Comparison of ENCODE assay signal across 8 mouse cellular contexts in the genomic region with DNA sequence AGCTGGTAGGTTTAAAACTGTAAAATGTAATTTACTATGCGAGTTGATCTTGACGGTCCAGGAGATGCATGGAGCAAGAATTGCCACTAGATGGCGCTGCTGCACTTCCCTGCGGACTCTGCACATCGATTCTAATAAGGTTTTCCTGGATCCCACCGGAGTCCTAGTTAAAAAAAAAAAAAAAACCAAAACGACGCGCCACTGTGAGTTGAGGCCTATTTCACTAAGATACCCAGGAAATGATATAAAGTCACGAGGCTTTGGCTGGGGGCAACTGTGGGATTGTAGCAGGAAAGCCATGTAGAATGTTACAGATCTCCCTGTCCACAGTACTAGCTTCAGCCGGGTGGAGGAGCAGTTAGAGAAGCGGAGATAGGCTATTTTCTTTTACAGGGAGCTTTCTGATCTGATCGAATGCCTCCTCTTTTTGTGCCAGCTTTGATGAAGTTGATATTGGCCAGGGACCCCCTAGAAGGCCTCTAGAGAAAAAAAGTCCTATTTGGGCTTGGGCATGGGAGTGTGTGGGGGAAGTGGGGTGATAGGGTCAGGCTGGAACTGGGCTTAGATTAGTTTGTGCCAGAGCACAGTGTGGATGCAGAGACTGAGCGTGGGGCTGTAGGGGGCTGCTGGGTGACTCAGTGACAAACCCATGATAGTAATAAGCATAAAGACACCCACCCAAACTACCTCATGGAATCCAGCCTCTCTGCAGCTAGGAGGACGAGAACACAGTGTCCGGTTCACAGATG.
DNase-seq lines count a peak whose midpoint lies in the region; ATAC-seq and TF ChIP-seq lines count a peak whose summit lies in the region.

No protein-coding gene starts in this region.

- peaks cover 13% of the 10 kb centered on the region for H3K4me1 ChIP-seq in forebrain, embryonic 10.5 days
- H3K4me1 ChIP-seq in lung, postnatal 0 days (ENCODE audit: insufficient read depth, low read depth, low read length) = no peaks in the 10 kb centered on the region

- 18% methylated on average over 16 of the region's 16 CpGs for WGBS in forebrain, embryonic 10.5 days
- 18% methylated on average over 16 of the region's 16 CpGs for WGBS in lung, postnatal 0 days

- DNase-seq in gastrocnemius, adult 2 months = peak; percentile 68
- no peak for DNase-seq in gastrocnemius, adult 8-10 months (ENCODE audit: low spot score in 2 of 2)
- DNase-seq in c-Kit-positive CD71-positive TER-119-negative erythroid progenitor cells, embryonic 14.5 days (ENCODE audit: low read depth) = peak; percentile 40
- peak; percentile 77 for DNase-seq in forebrain, embryonic 10.5 days (ENCODE audit: extremely low spot score, low spot score)
- peak; percentile 76 for DNase-seq in heart, postnatal 4 days
- peak; percentile 21 to 72 for DNase-seq in layer of hippocampus, adult 8-10 months (ENCODE audit: low spot score in 2 of 2)
- DNase-seq in lung, postnatal 0 days (ENCODE audit: low spot score) = peak; percentile 81
- peak; percentile 85 for DNase-seq in retina, postnatal 1 day

- H3K27ac ChIP-seq in gastrocnemius, adult 2 months = no peak overlapping the region
- no peak overlapping the region for H3K27ac ChIP-seq in forebrain, embryonic 10.5 days
- H3K27ac ChIP-seq in lung, postnatal 0 days (ENCODE audit: low read length) = no peak overlapping the region

- TF ChIP-seq EP300 in lung, postnatal 0 days (IDR thresholded peaks at IDR 0.05) = no peak

- H3K4me2 ChIP-seq in lung, postnatal 0 days (replicated peaks; ENCODE audit: low read depth, low read length) = no peak overlapping the region

- H3K27me3 ChIP-seq in forebrain, embryonic 10.5 days (ENCODE audit: poor library complexity, severe bottlenecking) = peaks cover 56% of the 10 kb centered on the region
- H3K27me3 ChIP-seq in lung, postnatal 0 days (replicated peaks; ENCODE audit: insufficient read depth, low read length) = 0 out of 2 replicates have a peak, but pooled peaks cover 4% of the 10 kb centered on the region

- peak overlapping the region; percentile 28; the same call in 1 of the 2 replicates for H3K4me3 ChIP-seq in gastrocnemius, adult 2 months
- H3K4me3 ChIP-seq in forebrain, embryonic 10.5 days = peak overlapping the region; percentile 33
- H3K4me3 ChIP-seq in lung, postnatal 0 days (ENCODE audit: low read depth, low read length) = no peak overlapping the region

- peak; percentile 41; the same call in 1 of the 2 replicates for ATAC-seq in lung, postnatal 0 days

- no peaks in the 10 kb centered on the region for H3K36me3 ChIP-seq in forebrain, embryonic 10.5 days (replicated peaks)
- no peaks in the 10 kb centered on the region for H3K36me3 ChIP-seq in lung, postnatal 0 days (ENCODE audit: insufficient read depth, low read length)

- no peak overlapping the region for H3K9ac ChIP-seq in lung, postnatal 0 days (replicated peaks; ENCODE audit: low read depth)

- peak; percentile 91 for TF ChIP-seq CTCF in gastrocnemius, adult 2 months (IDR thresholded peaks at IDR 0.05)
- TF ChIP-seq CTCF in lung, postnatal 0 days (IDR thresholded peaks at IDR 0.05) = peak; percentile 90

- no peaks in the 10 kb centered on the region for H3K9me3 ChIP-seq in forebrain, embryonic 10.5 days
- no peaks in the 10 kb centered on the region for H3K9me3 ChIP-seq in lung, postnatal 0 days (ENCODE audit: low read length)

- intact Hi-C loops in gastrocnemius, adult 2 months (cut with DNase I) = loop anchor here (1.0 to 10.0 kb wide), 2 partner anchors 106 to 451 kb away; no protein-coding TSS in a partner anchor

Comparison
In these comparisons a context has a peak if more than half of its experiments do, and no peak if none do; other contexts are left out.
1. DNase-seq: peak in gastrocnemius, adult 2 months (single experiment), c-Kit-positive CD71-positive TER-119-negative erythroid progenitor cells, embryonic 14.5 days (single experiment), forebrain, embryonic 10.5 days (single experiment), heart, postnatal 4 days (single experiment), layer of hippocampus, adult 8-10 months (2 of 2), lung, postnatal 0 days (single experiment) and retina, postnatal 1 day (single experiment); none in gastrocnemius, adult 8-10 months (0 of 2).